Mouse (Mus musculus) adrenal gland, adult 18-20 months (tissue): ENCODE data around the gene 4930426L09Rik. TPM values are rescaled to one million over a fixed set of nuclear protein-coding genes. Genes with fewer than 3 reads are reported as not detected.
"Not testable (repeated sequence)": the region's sequence is repeated elsewhere in the genome, so short reads cannot be mapped to it uniquely, and the experiment has no call there.

ENCODE experiments used
- DNase-seq, 2 experiments: peaks; one replicate each; pipeline ENCODE4 v3.0.0; 2021 to 2022; ENCODE audit warnings: low spot score in 2 of 2
- total RNA-seq, 2 experiments: library from RNA; stranded (reverse); gene quantifications; 1 replicate in 1 of 2; 2 replicates in 1 of 2; pipeline ENCODE4 v1.2.3; 2021

The 4930426L09Rik gene
- total RNA-seq, 2 experiments from 2014 or later = 0.96 to 1.2 TPM

DNA sequence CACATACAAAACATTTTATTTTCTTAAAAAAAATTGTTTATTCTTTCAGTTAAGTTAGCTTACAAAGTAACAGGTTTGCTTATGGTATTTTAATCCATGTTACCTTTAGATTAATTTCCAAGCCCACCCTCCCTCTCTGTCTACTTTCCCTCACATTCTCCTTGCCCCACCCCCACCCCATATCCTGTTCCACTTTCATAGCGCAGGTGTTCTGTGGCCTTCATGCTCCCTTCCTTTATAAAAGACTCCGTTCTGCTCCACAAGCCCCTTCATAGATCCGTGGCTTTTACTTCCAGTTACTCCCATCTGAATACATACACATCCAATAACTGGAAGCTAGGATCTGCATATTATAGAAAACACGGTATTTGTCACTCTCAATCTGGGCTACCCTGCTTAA, 9.4 kb downstream of the 4930426L09Rik start:
- no peak for DNase-seq

DNA sequence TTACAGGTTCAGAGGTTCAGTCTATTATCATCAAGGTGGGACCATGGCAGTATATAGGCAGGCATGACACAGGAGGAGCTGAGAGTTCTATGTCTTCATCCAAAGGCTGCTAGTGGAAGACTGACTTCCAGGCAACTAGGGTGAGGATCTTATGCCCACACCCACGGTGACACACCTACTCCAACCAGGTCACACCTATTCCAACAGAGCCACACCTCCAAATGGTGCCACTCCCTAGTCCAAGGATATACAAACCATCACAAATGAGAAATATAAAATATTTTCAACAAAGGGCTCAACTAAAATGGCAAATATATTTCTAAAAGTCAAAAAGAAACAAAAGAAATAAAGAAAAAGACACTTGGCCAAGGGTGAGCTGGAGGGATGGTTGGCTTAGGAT, 12.4 kb downstream of the 4930426L09Rik start:
- DNase-seq = not testable (repeated sequence)

GRCm38 (mm10) chr2:19011443-19011842, 13.3 kb downstream of the 4930426L09Rik start:
- DNase-seq = no peak

GRCm38 (mm10) chr2:19016348-19016747, 18.2 kb downstream of the 4930426L09Rik start:
- DNase-seq = no peak

DNA sequence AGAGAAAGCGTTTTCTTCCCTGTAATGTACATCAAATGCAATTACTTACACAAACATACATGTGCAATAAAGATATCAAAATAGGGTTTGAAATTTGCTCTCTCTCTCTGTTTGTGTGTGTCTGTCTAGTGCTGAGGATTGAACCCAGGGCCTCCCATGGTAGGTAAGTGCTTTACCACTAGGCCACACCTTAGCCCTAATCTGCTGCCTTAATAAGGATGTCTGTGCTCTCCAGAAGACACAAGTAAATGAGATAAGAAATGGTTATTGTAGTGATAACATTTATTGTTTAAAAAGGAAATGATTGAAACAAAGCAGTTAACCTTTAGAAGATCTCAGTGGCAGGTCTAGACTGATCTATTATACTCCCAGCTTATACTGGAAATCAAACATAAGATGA, 18.7 kb downstream of the 4930426L09Rik start:
- no peak for DNase-seq

GRCm38 (mm10) chr2:19018034-19018433, 19.9 kb downstream of the 4930426L09Rik start:
- DNase-seq = no peak

GRCm38 (mm10) chr2:19024807-19025206, 26.7 kb downstream of the 4930426L09Rik start:
- DNase-seq = no peak

DNA sequence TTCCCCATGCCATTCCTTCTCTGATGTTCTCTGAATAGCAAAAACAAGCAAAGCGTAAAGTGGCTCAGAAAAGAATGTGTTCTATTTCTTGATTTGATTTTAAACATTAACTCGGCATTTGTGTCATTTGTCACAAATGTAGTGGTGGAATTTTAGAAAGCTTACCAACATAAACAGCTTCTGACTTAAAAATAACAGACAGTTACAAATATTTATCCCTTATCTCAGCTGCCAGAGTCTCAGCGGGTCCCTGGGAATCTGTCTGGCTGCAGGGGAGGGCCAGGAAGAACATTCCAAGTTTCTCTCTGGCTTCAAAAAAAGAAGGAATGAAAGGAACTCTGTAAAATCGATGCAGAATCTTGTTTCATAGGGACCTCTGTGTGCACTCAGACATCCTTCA, 39.3 kb downstream of the 4930426L09Rik start:
- no peak for DNase-seq

DNA sequence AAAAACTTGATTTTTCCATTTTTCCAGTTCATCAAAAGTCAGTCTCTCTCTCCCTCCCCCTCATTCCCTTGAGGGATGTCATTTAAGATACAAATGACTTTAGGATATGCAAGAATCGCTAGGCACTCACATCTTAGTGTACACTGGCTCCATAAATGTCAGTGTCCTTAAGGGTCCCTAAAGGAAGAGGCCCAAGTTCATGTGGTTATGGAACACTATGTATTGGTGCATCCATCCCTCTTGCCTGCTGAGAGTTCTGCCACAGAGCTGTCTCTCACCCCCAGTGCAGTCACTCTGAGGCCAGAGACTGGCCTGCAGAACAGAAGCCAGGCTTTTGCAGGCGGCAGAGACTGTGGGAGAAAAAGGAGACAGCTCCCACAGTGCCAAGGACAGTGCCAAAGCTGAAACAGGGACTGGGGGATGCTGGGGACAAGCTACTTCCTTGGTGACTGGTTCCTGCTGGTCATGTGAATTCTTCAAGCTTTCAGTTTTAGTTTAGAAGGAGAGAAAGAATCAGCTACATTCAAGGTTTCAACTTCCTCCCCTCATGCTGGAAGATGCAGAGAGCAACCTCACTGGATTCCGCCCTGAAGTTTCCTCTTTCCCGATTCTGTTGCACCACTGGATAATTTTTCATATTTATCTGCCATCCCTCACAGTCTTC, 39.9 kb downstream of the 4930426L09Rik start:
- DNase-seq = no peak

- DNase-seq = no peak
These were observed 50.1 kb downstream of the 4930426L09Rik start for GRCm38 (mm10) chr2:19048225-19048624.

DNA sequence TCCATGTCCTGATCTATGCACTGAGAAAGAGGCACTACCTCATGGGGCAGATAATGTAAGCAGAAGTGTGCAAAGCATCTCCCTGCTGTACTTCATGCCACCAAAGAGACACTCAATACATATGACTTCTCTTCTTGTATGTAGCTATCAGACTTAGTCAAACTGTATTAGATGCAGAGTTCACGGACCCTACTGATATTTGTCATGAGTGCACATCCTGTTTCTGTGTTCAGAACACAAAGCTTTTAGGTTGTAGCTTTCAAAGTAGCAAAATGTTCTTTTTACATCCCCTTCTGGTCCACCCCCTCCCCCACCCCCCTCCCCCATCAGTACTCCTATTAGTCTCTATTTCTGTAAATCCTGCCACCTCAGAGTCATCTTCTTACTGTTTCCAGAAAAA, 51.2 kb downstream of the 4930426L09Rik start:
- no peak for DNase-seq

Other genes starting within 250 kb of the 4930426L09Rik start
- 10 to 100 TPM; 19.4 to 40.7 TPM for gene Pip4k2a, start 217 bp upstream of the 4930426L09Rik start, total RNA-seq
- not detected for gene Armc3, start 201.0 kb downstream of the 4930426L09Rik start, total RNA-seq